Mouse (Mus musculus): ENCODE measurements at regions not wholly inside any gene's neighbourhood (a gene's known extent, or its start where the extent isn't known, plus 50 kb on each side); places are given as distances from the start of the nearest gene placed in this dataset.
A peak's percentile ranks its signal among the peaks of the same experiment; 100 is the strongest.

GRCm38 (mm10) chr1:60665329-60665728 lies 51.3 kb upstream of the Cd28 start:
- no peak for DNase-seq (ENCODE audit: low read depth, low spot score)

GRCm38 (mm10) chr1:60662301-60662986 lies 54.2 kb upstream of the Cd28 start:
- no peak for DNase-seq (ENCODE audit: low read depth, low spot score)

GRCm38 (mm10) chr1:60661857-60662256 lies 54.7 kb upstream of the Cd28 start:
- DNase-seq (ENCODE audit: low read depth, low spot score): no peak

- DNase-seq (ENCODE audit: low read depth, low spot score): no peak
Measured at GRCm38 (mm10) chr1:60659604-60660003, 57.0 kb upstream of the Cd28 start.

DNA sequence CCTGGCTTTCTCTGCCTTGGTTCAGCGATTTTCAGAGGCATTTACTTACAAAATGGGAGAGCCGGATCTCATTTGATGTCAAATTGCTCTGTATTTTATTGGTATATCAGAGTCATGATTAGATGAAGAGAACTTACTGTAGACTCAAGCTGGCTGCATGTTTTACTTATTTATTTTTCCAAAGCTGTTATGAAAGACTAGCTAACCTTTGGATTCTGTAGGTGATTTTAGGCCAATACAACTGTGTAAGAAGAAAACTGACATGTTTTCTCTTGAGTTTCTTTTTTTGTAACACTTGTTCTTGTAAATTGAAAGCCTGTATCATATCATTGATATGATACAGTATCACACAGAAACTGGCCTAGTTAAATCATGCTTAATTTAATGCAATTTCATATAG lies 57.6 kb upstream of the Cd28 start:
- no peak for DNase-seq (ENCODE audit: low read depth, low spot score)

DNA sequence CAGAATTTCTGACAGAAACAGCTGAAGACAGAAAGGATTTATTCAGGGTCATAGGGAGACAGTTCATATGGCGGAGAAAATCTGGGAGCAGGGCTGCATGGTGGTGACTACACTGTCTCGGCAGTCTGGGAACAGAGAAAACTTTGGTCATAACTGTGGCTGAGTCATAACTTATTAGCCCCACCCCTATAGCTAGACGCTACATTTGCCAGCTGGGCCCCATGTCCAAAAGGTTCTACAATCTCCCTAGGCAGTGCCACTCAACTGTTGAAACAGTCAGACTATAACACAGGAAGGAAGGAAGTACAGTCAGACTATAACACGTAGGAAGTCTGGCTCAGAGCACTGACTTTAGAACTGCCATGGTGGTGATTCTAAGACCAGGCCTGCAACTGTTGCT lies 58.2 kb upstream of the Cd28 start:
- DNase-seq (ENCODE audit: low read depth, low spot score): no peak

DNA sequence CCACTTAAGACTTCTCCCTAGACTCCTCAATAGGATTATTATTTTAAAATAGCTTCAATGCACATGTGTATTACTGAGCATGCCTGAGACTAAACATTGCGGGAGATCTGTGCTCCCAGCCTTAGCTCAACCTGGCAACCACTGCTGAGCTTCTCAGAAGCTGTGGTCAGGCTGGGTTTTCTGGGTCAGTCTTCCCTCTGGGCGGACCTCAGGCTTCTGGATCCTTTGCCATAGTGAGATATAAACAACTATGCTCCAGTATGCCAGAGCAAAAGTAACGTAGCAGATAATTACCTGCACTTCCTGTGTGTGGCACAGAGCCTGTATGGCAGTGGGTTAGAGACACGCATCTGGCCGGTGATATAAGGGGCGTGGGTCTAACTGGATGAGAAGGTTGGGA lies 59.1 kb upstream of the Cd28 start:
- DNase-seq (ENCODE audit: low read depth, low spot score): no peak

DNA sequence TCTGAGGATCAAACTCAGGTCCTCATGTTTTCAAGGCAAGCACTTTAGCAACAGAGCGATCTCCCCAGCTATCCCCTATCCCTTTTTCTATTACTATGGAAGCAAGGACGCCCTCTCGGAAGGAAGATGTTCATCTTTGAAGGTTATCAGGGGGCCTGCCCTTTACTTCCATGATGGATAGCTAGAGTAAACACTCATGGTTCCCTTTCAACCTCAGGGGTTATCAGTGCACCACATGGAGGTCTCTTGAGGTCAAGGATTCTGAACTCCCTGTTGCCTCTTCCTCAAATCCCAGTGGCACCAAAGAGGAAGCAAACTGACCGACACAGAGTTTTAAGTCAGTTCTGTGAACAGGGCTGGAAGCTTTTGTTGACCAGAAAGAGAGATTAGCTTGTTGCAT lies 59.6 kb upstream of the Cd28 start:
- DNase-seq (ENCODE audit: low read depth, low spot score): no peak

GRCm38 (mm10) chr1:60655691-60656595 lies 60.7 kb upstream of the Cd28 start:
- no peak for DNase-seq (ENCODE audit: low read depth, low spot score)

- no peak for DNase-seq (ENCODE audit: low read depth, low spot score)
Measured at GRCm38 (mm10) chr1:60655206-60655605, 61.4 kb upstream of the Cd28 start.

- peak; percentile 68 for DNase-seq (ENCODE audit: low read depth, low spot score)
Measured at GRCm38 (mm10) chr1:60652570-60653011, 64.0 kb upstream of the Cd28 start.

DNA sequence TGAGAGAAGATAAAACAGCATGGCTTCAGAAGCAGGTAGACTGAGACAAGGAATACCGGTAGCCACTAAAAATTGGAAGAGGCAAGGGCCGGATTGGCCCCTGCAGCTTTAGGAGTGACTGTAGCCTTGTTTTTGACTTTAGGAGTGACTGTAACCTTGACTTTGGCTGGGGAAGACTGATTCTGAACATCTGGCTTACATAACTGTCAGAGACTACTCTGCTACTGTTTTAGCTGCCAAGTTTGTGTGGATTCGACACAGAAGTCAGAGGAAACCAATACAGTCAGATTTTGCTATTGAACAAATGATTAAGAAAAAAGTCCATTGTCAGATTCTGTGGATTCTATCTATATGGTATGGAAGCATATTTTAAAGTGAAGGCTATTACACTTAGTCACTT lies 66.4 kb upstream of the Cd28 start:
- no peak for DNase-seq (ENCODE audit: low read depth, low spot score)

- no peak for DNase-seq (ENCODE audit: low read depth, low spot score)
Measured at GRCm38 (mm10) chr1:60649303-60649850, 67.2 kb upstream of the Cd28 start.

DNA sequence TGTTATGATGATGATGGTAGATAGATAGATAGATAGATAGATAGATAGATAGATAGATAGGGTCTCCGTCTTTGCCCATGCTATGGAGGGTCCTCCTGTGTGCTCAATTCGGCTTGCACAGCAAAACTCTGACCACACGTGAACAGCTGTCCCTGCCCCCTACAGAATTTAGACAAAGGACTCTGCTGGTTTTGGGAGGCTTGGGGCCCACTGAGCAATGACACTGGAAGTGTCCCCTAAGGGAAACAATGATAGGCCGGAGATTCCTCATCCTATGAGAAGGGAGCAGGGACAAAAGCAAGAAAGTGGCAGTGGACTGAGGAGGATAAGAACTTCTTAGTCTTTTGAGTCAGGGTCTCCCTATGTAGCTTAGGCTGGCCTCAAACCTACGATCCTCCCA lies 69.8 kb upstream of the Cd28 start:
- no peak for DNase-seq (ENCODE audit: low read depth, low spot score)

DNA sequence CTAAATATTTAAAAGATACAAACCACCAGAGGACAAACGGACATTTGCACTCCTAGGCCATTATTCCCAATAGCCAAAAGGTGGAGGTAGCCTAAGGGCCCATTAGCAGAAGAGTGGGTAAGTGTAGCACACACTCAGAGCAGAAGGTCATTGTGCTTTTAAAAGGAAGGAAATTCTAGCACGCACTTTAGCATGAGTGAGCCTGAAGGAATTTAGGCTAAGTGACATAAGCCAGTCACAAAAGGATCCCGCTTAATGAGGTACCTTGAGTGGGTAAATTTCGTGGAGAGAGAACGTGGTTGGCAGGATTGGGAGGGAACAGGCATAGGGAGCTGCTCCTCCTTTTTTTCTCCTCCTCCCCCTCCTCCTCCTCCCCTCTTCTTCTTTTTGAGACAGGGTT lies 70.4 kb upstream of the Cd28 start:
- DNase-seq (ENCODE audit: low read depth, low spot score): no peak

GRCm38 (mm10) chr1:60645176-60645575 lies 71.4 kb upstream of the Cd28 start:
- DNase-seq (ENCODE audit: low read depth, low spot score): no peak

DNA sequence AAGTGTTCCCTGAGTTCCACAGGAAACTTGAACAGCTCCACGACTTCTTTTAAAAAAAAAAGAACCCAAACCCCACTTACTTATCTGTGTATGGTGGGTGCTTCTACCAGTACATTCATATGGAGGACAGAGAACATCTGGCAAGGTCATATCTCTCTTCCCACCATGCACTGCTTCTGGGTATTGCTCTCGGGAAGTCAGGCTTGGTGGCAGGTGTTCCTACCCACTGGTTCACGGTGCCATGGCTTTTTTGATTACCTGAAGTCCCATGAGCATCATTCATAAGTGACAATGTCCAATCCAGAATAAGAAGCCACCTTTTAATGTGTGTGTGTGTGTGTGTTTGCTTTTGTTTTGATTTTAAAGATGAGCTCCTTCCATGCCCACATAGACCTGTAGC lies 73.8 kb upstream of the Cd28 start:
- DNase-seq (ENCODE audit: low read depth, low spot score): no peak

- no peak for DNase-seq (ENCODE audit: low read depth, low spot score)
Measured at GRCm38 (mm10) chr1:60642175-60642574, 74.4 kb upstream of the Cd28 start.

- DNase-seq (ENCODE audit: low read depth, low spot score): no peak
Measured at GRCm38 (mm10) chr1:60641324-60641764, 74.4 kb upstream of the Raph1 start.

GRCm38 (mm10) chr1:60639536-60639935 lies 72.6 kb upstream of the Raph1 start:
- no peak for DNase-seq (ENCODE audit: low read depth, low spot score)

DNA sequence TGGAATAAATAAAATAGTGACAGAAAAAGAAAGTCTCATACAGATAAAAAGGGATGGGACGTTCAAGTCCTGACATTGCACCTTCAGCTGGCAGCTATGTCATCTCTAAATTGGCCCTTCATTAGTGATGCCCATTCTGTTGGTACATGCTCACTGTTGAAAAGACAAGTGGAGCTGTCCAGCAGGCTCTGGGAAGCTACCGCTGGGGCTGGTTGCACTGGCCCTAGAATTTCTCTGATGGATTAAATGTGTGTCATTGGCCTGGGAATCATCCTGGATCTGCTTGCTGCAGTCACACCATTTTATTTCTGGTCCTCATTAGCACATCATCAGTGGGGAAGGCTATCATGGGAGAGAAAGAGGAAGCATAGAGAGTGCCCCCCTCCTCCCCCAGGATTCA lies 72.2 kb upstream of the Raph1 start:
- no peak for DNase-seq (ENCODE audit: low read depth, low spot score)

DNA sequence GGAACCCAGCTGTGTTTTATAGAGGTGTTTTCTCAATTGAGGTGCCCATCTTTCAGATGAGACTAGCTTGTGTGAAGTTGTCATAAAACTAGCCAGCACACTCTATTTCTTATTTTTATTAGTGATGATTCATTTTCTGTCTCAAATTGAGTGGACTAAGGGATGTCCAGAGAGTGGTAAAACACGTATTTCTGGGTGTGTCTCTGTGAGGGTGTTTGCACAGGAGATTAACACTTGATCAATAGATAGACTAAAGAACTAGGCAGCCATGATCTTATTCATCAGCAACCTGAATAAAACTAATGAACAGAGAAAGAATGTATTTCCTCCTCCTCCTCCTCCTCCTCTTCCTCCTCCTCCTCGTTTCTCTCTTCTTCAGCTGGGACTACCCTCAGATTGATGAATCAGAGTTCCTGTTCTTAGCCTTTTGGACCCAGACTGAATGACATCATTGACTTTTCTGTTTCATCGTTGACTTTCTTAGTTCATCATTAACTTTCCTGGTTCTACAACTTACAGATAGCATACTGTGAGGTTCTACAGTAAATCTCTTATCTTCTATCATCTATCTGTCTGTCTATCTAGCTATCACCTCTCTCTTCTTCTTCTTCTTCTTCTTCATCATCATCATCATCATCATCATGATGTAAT lies 70.0 kb upstream of the Raph1 start:
- DNase-seq (ENCODE audit: low read depth, low spot score): no peak
